Mouse (Mus musculus) myocyte (in vitro differentiated cells): ENCODE measurements around the gene Mtr. TPM values are rescaled to one million over a fixed set of nuclear protein-coding genes. Genes with fewer than 3 reads are reported as not detected.
"Not testable (repeated sequence)": the region's sequence is repeated elsewhere in the genome, so short reads cannot be mapped to it uniquely, and the experiment has no call there.

Experiments
- H3K27me3 ChIP-seq: one replicate; pipeline ENCODE4 v1.6.1; 2011; ENCODE audit not compliant: control insufficient read depth, insufficient read depth, insufficient read length
- H3K36me3 ChIP-seq: one replicate; pipeline ENCODE4 v1.6.1; 2011; ENCODE audit not compliant: control insufficient read depth, insufficient read depth
- H3K4me2 ChIP-seq: one replicate; pipeline ENCODE4 v1.6.1; 2011; ENCODE audit warnings: low read depth, control low read depth
- H3K4me3 ChIP-seq: one replicate; pipeline ENCODE4 v1.5.1; 2011; ENCODE audit warnings: mild to moderate bottlenecking, control low read depth, moderate library complexity
- H3K79me2 ChIP-seq: one replicate; pipeline ENCODE4 v1.6.1; 2011; ENCODE audit not compliant: control insufficient read depth, insufficient read depth
- H3ac ChIP-seq: one replicate; pipeline ENCODE4 v1.6.1; 2011; ENCODE audit not compliant: control insufficient read depth, insufficient read length
- CEBPB ChIP-seq: IDR thresholded peaks from 2 replicates; pipeline ENCODE4 v1.6.1; 2011; ENCODE audit warnings: mild to moderate bottlenecking, moderate library complexity; ENCODE audit not compliant: poor library complexity, insufficient read depth, severe bottlenecking
- E2F4 ChIP-seq: IDR thresholded peaks from one replicate; pipeline ENCODE4 v1.6.1; 2011; ENCODE audit warnings: mild to moderate bottlenecking, control low read depth, moderate library complexity; ENCODE audit not compliant: insufficient read depth
- MAX ChIP-seq: IDR thresholded peaks from one replicate; pipeline ENCODE4 v1.6.1; 2011; ENCODE audit warnings: low read depth, mild to moderate bottlenecking, control low read depth
- MYOD1 ChIP-seq, 3 experiments: IDR thresholded peaks; one replicate each; pipeline ENCODE4 v1.6.1; 2011; ENCODE audit warnings: control low read depth in 2 of 3, low read depth in 2 of 3, mild to moderate bottlenecking in 2 of 3, moderate library complexity in 1 of 3; ENCODE audit not compliant: insufficient read length in 2 of 3, control insufficient read depth in 1 of 3
- MYOG ChIP-seq, 3 experiments: IDR thresholded peaks; one replicate each; pipeline ENCODE4 v1.6.1; 2011; ENCODE audit warnings: control low read depth in 2 of 3, low read depth in 2 of 3, mild to moderate bottlenecking in 2 of 3; ENCODE audit not compliant: insufficient read length in 2 of 3, control insufficient read depth in 1 of 3, insufficient read depth in 1 of 3
- POLR2A ChIP-seq: IDR thresholded peaks from one replicate; pipeline ENCODE4 v1.6.1; 2011; ENCODE audit warnings: low read depth, mild to moderate bottlenecking, control low read depth, moderate library complexity; ENCODE audit not compliant: insufficient read length
- POLR2AphosphoS2 ChIP-seq: IDR thresholded peaks from one replicate; pipeline ENCODE4 v1.6.1; 2011; ENCODE audit warnings: low read depth, control low read depth; ENCODE audit not compliant: insufficient read length
- REST ChIP-seq: IDR thresholded peaks from one replicate; pipeline ENCODE4 v1.6.1; 2011; ENCODE audit warnings: mild to moderate bottlenecking, control low read depth, moderate library complexity; ENCODE audit not compliant: insufficient read depth, insufficient read length
- SRF ChIP-seq: IDR thresholded peaks from one replicate; pipeline ENCODE4 v1.6.1; 2011; ENCODE audit warnings: low read depth; ENCODE audit not compliant: control insufficient read depth, insufficient read length
- TCF12 ChIP-seq: IDR thresholded peaks from one replicate; pipeline ENCODE4 v1.6.1; 2011; ENCODE audit warnings: mild to moderate bottlenecking, control low read depth; ENCODE audit not compliant: poor library complexity, insufficient read depth, severe bottlenecking
- TCF3 ChIP-seq: IDR thresholded peaks from one replicate; pipeline ENCODE4 v1.6.1; 2011; ENCODE audit warnings: low read depth, control low read depth; ENCODE audit not compliant: insufficient read length
- USF1 ChIP-seq: IDR thresholded peaks from one replicate; pipeline ENCODE4 v1.6.1; 2011; ENCODE audit warnings: low read depth, mild to moderate bottlenecking, control low read depth, moderate library complexity
- polyA plus RNA-seq: library from polyadenylated mRNA; unstranded; fragments of >200 nt; fragmentation: generic; extraction: Trizol; gene quantifications from one replicate; pipeline ENCODE4 v1.2.1, GENCODE M21; 2012; ENCODE audit warnings: missing spikeins

Mtr gene
- polyA plus RNA-seq, 1 experiment: 8.4 TPM

DNA sequence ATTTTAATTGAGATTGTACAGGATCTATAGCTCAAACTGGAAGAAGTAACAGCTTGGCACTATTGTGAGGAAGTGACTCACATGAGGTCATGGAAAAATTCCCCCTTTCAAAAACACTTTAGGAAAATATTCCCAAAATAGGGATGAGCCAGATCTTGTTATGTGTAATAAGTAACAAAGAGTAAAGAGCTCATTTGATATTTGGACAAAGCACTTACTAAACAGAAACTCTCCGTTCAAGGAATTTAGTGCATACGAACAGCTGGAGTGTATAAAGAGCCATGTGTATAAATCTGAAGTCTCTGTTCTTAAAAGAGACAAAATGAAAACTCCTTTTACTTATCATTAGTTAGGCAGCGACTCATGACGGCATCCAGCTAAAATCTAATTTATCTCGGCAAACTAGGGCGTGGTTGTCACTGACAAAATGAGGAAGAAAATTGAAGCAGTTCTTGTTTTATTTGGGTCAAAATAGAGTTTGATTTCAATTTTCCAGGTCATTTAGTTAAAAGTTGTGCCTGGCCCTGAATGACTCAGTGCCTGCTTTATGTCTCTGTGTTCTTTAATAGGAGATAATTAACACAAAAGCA lies 110.9 kb downstream of the Mtr start:
- H3K4me3 ChIP-seq: no peak overlapping the region
- H3K36me3 ChIP-seq: no peaks in the 10 kb centered on the region
- peak overlapping the region; percentile 24 for H3K4me2 ChIP-seq
- no peaks in the 10 kb centered on the region for H3K79me2 ChIP-seq
- H3ac ChIP-seq: no peak overlapping the region
- H3K27me3 ChIP-seq: no peaks in the 10 kb centered on the region
- no peak for TF ChIP-seq CEBPB
- no peak for TF ChIP-seq TCF12
- no peak for TF ChIP-seq POLR2AphosphoS2
- no peak for TF ChIP-seq POLR2A
- TF ChIP-seq MYOD1 (IDR thresholded peaks at IDR 0.05; ENCODE audit: control insufficient read depth in 1 of 3, insufficient read length in 2 of 3, low read depth in 2 of 3): no peak
- TF ChIP-seq MYOG (IDR thresholded peaks at IDR 0.05; ENCODE audit: control insufficient read depth in 1 of 3, insufficient read depth in 1 of 3, insufficient read length in 2 of 3, low read depth in 2 of 3): no peak

DNA sequence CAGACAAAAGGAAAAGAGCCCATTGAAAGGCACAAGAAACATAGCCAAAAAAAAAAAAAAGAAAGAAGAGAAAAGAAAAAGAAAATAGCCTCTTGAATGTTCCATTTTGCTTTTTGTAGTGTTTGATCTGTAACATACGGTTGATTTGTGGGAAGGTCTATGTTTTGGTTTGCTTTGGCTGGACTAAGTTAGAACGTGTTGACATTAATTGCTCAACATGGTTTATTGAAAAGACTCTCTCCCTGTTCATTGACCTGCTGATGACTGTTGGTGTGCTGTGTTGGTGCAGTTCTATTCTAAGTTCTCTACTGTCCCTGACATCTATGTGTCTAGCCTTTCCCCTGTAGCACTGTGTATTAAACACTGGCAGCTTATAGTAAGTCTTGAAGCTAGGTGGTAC lies 111.5 kb downstream of the Mtr start:
- TF ChIP-seq TCF12 (no peak), REST (no peak), CEBPB (no peak), E2F4 (no peak), MYOD1 (IDR thresholded peaks at IDR 0.05; ENCODE audit: control insufficient read depth in 1 of 3, insufficient read length in 2 of 3, low read depth in 2 of 3) (no peak), MAX (no peak), TCF3 (no peak), MYOG (IDR thresholded peaks at IDR 0.05; ENCODE audit: control insufficient read depth in 1 of 3, insufficient read depth in 1 of 3, insufficient read length in 2 of 3, low read depth in 2 of 3) (no peak), USF1 (no peak)
- Histone ChIP-seq H3K27me3 (no peaks in the 10 kb centered on the region), H3K36me3 (no peaks in the 10 kb centered on the region), H3K4me3 (no peak overlapping the region), H3K79me2 (no peaks in the 10 kb centered on the region), H3K4me2 (no peak overlapping the region), H3ac (no peak overlapping the region)

DNA sequence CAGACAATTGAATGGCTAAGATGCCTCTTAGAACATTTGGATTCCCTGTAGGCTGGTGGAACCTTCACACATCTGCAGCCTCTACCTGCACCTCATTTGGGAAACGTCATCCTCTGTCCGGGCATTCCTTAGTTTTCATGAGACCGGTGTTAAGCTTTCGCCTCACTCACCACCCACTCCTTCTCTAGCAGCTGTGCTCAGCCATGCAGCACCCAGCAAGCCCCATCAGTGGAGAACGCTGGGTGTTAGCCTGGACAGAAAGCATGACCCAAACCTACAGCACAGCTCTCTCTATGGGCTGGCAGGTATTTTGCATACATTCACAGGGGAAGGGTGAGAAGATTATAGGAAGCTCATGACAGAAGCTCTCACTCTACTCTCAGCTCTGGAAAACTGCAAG lies 114.6 kb downstream of the Mtr start:
- Histone ChIP-seq H3K4me2 (no peak overlapping the region), H3K79me2 (no peaks in the 10 kb centered on the region), H3ac (no peak overlapping the region), H3K36me3 (no peaks in the 10 kb centered on the region), H3K27me3 (no peaks in the 10 kb centered on the region), H3K4me3 (no peak overlapping the region)
- TF ChIP-seq MAX (no peak), CEBPB (no peak), USF1 (no peak), E2F4 (no peak), POLR2AphosphoS2 (no peak), TCF3 (no peak)

DNA sequence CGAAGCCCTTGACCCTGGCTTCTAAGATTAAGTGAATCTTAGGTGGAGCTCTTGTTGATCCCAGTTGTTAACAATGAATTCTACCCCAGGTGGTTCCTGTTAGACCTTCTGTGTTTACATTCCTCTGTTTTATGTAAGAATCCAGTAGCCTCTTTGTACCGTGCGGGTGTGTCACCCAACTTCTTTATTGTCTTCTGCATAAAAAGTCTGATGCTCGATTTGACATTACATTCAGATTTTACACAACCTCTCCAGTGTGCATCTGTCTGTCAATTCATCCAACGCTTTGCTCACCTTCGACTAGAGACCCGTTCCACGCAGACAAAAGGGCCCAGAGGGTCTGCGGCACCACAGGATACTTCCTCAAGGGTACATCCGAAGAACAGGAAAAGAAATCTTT lies 121.5 kb downstream of the Mtr start:
- H3ac ChIP-seq, H3K27me3 ChIP-seq, H3K79me2 ChIP-seq, H3K4me3 ChIP-seq, H3K36me3 ChIP-seq, H3K4me2 ChIP-seq: not testable (repeated sequence)

DNA sequence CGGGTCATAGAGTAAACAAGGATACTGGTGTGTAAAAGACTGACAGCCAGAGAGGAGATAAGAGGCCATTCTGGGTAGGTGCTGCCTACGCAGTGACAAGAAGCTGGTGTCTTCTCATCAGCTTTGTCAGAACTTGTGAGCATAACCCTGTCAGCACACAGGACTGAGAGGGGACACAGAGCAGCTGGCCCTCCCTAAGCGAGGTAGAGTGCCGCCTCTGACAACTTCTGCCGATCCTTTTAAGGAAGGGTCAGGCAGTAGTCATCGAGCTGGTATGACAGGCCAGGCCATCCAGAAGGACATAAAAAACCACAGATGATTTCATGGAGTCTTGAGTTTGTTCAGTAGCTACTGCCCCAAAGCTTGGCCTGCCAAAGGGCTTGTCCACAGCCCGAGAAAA lies 124.4 kb downstream of the Mtr start:
- Histone ChIP-seq H3K4me3 (no peak overlapping the region), H3K4me2 (peak overlapping the region; percentile 47), H3K27me3 (no peaks in the 10 kb centered on the region), H3ac (no peak overlapping the region), H3K36me3 (no peaks in the 10 kb centered on the region), H3K79me2 (no peaks in the 10 kb centered on the region)
- TF ChIP-seq MYOG (IDR thresholded peaks at IDR 0.05; ENCODE audit: control insufficient read depth in 1 of 3, insufficient read depth in 1 of 3, insufficient read length in 2 of 3, low read depth in 2 of 3) (peak in 1 of 3 experiments; percentile 74), USF1 (no peak), POLR2A (no peak), TCF3 (no peak), POLR2AphosphoS2 (no peak), REST (no peak), E2F4 (no peak), MAX (no peak), SRF (peak; percentile 82), MYOD1 (IDR thresholded peaks at IDR 0.05; ENCODE audit: control insufficient read depth in 1 of 3, insufficient read length in 2 of 3, low read depth in 2 of 3) (peak in 2 of 3 experiments; percentile 20 to 73), TCF12 (no peak), CEBPB (no peak)

Other genes with a start within 250 kb of the Mtr start
- not detected for gene Ryr2, start 151.2 kb downstream of the Mtr start, polyA plus RNA-seq
- gene Actn2, start 82.6 kb upstream of the Mtr start, polyA plus RNA-seq: 147 TPM
- 23.6 TPM for gene Heatr1, start 136.9 kb upstream of the Mtr start, polyA plus RNA-seq
- 27.7 TPM for gene Lgals8, start 206.8 kb upstream of the Mtr start, polyA plus RNA-seq